Mouse (Mus musculus) cerebellum, adult 2 months (tissue): Measurements from ENCODE around the gene Spns1. TPM values are rescaled to one million over a fixed set of nuclear protein-coding genes. Genes with fewer than 3 reads are reported as not detected.

ENCODE experiments used
- DNase-seq, 2 experiments: peaks; one replicate each; pipeline ENCODE4 v3.0.0; 2021
- H3K27ac ChIP-seq: fragments of 200-500 bp; 2 replicates; pipeline ENCODE4 v1.5.1; 2012; ENCODE audit warnings: low read length, control low read depth, inconsistent platforms; ENCODE audit not compliant: insufficient read depth
- H3K27me3 ChIP-seq: fragments of 200-500 bp; 2 replicates; pipeline ENCODE4 v1.6.1; 2012; ENCODE audit warnings: inconsistent platforms, mild to moderate bottlenecking, low read length, moderate library complexity; ENCODE audit not compliant: control insufficient read depth, insufficient read depth
- H3K4me1 ChIP-seq: fragments of 200-500 bp; 2 replicates; pipeline ENCODE4 v1.6.1; 2011; ENCODE audit warnings: low read length; ENCODE audit not compliant: control insufficient read depth, insufficient read depth
- H3K4me3 ChIP-seq: fragments of 200-500 bp; replicated peaks from 2 replicates; pipeline ENCODE3; 2011; ENCODE audit warnings: mild to moderate bottlenecking, low read depth, low read length, control low read depth; ENCODE audit not compliant: insufficient read depth
- CTCF ChIP-seq: fragments of 200-500 bp; IDR thresholded peaks from 2 replicates; pipeline ENCODE4 v1.5.1; 2011; ENCODE audit warnings: low read depth, mild to moderate bottlenecking, control low read depth, low read length, moderate library complexity, borderline replicate concordance; ENCODE audit not compliant: insufficient read depth
- POLR2A ChIP-seq: fragments of 200-500 bp; IDR thresholded peaks from 2 replicates; pipeline ENCODE4 v1.6.1; 2011; ENCODE audit warnings: low read length, control low read depth, borderline replicate concordance; ENCODE audit not compliant: insufficient read depth
- WGBS: fragments of 180-500 bp; shearing (Covaris S2); methylation state at CpG from one replicate; pipeline ENCODE4 v1.1.7; 2018; 5-methylcytosine and 5-hydroxymethylcytosine counted together
- polyA plus RNA-seq: library from polyadenylated mRNA; depleted of rRNA; stranded (reverse); fragments of >200 nt; gene quantifications from 2 replicates; pipeline ENCODE4 v1.2.3, GENCODE M21; 2012

Spns1 gene
- polyA plus RNA-seq, 1 experiment: 218 TPM

GRCm38 (mm10) chr7:126345557-126345956 is 31.7 kb downstream of the Spns1 start:
- TF ChIP-seq POLR2A (no peak), CTCF (no peak)
- Histone ChIP-seq H3K27ac (no peak overlapping the region), H3K4me1 (no peaks in the 10 kb centered on the region), H3K27me3 (no peaks in the 10 kb centered on the region), H3K4me3 (no peak overlapping the region)
- WGBS: 53% methylated on average over 3 of the region's 3 CpGs
- DNase-seq: no peak

- TF ChIP-seq CTCF (no peak), POLR2A (no peak)
- 46% methylated on average over 6 of the region's 6 CpGs for WGBS
Observed at GRCm38 (mm10) chr7:126340896-126341295, 36.4 kb downstream of the Spns1 start.

GRCm38 (mm10) chr7:126340206-126340618 is 37.0 kb downstream of the Spns1 start:
- 72% methylated on average over 6 of the region's 6 CpGs for WGBS
- no peak for DNase-seq
- TF ChIP-seq POLR2A (no peak), CTCF (no peak)

More at GRCm38 (mm10) chr7:126340896-126341295, 36.4 kb downstream of the Spns1 start:
- Histone ChIP-seq H3K4me1 (no peaks in the 10 kb centered on the region), H3K4me3 (no peak overlapping the region), H3K27me3 (no peaks in the 10 kb centered on the region), H3K27ac (no peak overlapping the region)
- DNase-seq: no peak

GRCm38 (mm10) chr7:126339521-126339971 is 37.7 kb downstream of the Spns1 start:
- 58% methylated on average over 8 of the region's 8 CpGs for WGBS

More at GRCm38 (mm10) chr7:126340206-126340618, 37.0 kb downstream of the Spns1 start:
- Histone ChIP-seq H3K4me1 (no peaks in the 10 kb centered on the region), H3K27ac (no peak overlapping the region), H3K27me3 (no peaks in the 10 kb centered on the region), H3K4me3 (no peak overlapping the region)

GRCm38 (mm10) chr7:126338906-126339305 is 38.3 kb downstream of the Spns1 start:
- WGBS: 66% methylated on average over 8 of the region's 8 CpGs
- TF ChIP-seq CTCF (no peak), POLR2A (no peak)
- Histone ChIP-seq H3K27me3 (no peaks in the 10 kb centered on the region), H3K27ac (no peak overlapping the region), H3K4me1 (no peaks in the 10 kb centered on the region), H3K4me3 (no peak overlapping the region)
- no peak for DNase-seq

More at GRCm38 (mm10) chr7:126339521-126339971, 37.7 kb downstream of the Spns1 start:
- TF ChIP-seq POLR2A: no peak
- TF ChIP-seq CTCF: no peak
- no peaks in the 10 kb centered on the region for H3K27me3 ChIP-seq
- H3K4me1 ChIP-seq: no peaks in the 10 kb centered on the region
- H3K4me3 ChIP-seq: no peak overlapping the region
- no peak overlapping the region for H3K27ac ChIP-seq
- no peak for DNase-seq

- no peak overlapping the region for H3K27ac ChIP-seq
- 85% methylated on average over 1 of the region's 1 CpGs for WGBS
- no peaks in the 10 kb centered on the region for H3K4me1 ChIP-seq
- H3K4me3 ChIP-seq: no peak overlapping the region
- H3K27me3 ChIP-seq: no peaks in the 10 kb centered on the region
- DNase-seq: no peak
- TF ChIP-seq CTCF: peak; percentile 34; the same call in 1 of the 2 replicates
- TF ChIP-seq POLR2A: no peak
Observed at GRCm38 (mm10) chr7:126335556-126335955, 41.7 kb downstream of the Spns1 start.

- DNase-seq: no peak
- H3K27me3 ChIP-seq: no peaks in the 10 kb centered on the region
- TF ChIP-seq POLR2A: no peak
- no peak for TF ChIP-seq CTCF
- no peak overlapping the region for H3K4me3 ChIP-seq
- no peak overlapping the region for H3K27ac ChIP-seq
- 70% methylated on average over 3 of the region's 3 CpGs for WGBS
- no peaks in the 10 kb centered on the region for H3K4me1 ChIP-seq
Observed at GRCm38 (mm10) chr7:126332691-126333090, 44.6 kb downstream of the Spns1 start.

GRCm38 (mm10) chr7:126330693-126331092 is 46.6 kb downstream of the Spns1 start:
- no peak overlapping the region for H3K27ac ChIP-seq
- no peak for DNase-seq

More at GRCm38 (mm10) chr7:126330693-126331092, 46.6 kb downstream of the Spns1 start:
- Histone ChIP-seq H3K4me1 (no peaks in the 10 kb centered on the region), H3K27me3 (no peaks in the 10 kb centered on the region; the same call in 1 of the 2 replicates), H3K4me3 (no peak overlapping the region)
- no peak for TF ChIP-seq CTCF
- TF ChIP-seq POLR2A: no peak
- 59% methylated on average over 2 of the region's 2 CpGs for WGBS
